Mouse (Mus musculus): ENCODE data around the gene Gm42688.

GRCm38 (mm10) chr6:83134226-83134625 lies 32.8 kb downstream of the Gm42688 start:
- TF ChIP-seq CTCF (IDR thresholded peaks at IDR 0.05; ENCODE audit: low read depth, low read length): no peak
- TF ChIP-seq GATA1 (IDR thresholded peaks at IDR 0.05; ENCODE audit: borderline replicate concordance, low read length): no peak
- no peak for TF ChIP-seq POLR2AphosphoS5 (IDR thresholded peaks at IDR 0.05; ENCODE audit: insufficient replicate concordance, low read depth, low read length)
- no peak for TF ChIP-seq TAL1 (conservative IDR thresholded peaks at IDR 0.05; ENCODE audit: low read depth, low read length)

All from G1E (cell line).